44 mouse cellular contexts compared by ENCODE assay signal in genomic region chr7:131503739-131504138, GRCm38 (mm10). TPM values are rescaled to one million over a fixed set of nuclear protein-coding genes. Genes with fewer than 3 reads are reported as not detected.
"Had no signal": no experiment of that assay in that cellular context is flagged by ENCODE, and none has a peak within 500 bp of the region (broad histone marks: within the 10 kb centered on the region; RNA-seq: fewer than 3 reads in every experiment).

No protein-coding gene starts in this region.

- H3K4me3 ChIP-seq: heart, embryonic 10.5 days; heart, embryonic 12.5 days; heart, embryonic 13.5 days; heart, embryonic 15.5 days; hindbrain, embryonic 10.5 days; hindbrain, embryonic 12.5 days; hindbrain, embryonic 13.5 days; hindbrain, embryonic 15.5 days; intestine, embryonic 15.5 days; kidney, embryonic 15.5 days; layer of hippocampus, adult 2 months; left cerebral cortex, adult 2 months had no signal

- H3K27ac ChIP-seq: heart, embryonic 10.5 days; heart, embryonic 13.5 days; heart, embryonic 15.5 days; hindbrain, embryonic 10.5 days; hindbrain, embryonic 12.5 days; hindbrain, embryonic 13.5 days; hindbrain, embryonic 14.5 days; hindbrain, embryonic 15.5 days; hindbrain, postnatal 0 days; intestine, embryonic 15.5 days; kidney, embryonic 15.5 days; kidney, postnatal 0 days; layer of hippocampus, adult 2 months; left cerebral cortex, adult 2 months had no signal

- DNase-seq: heart, postnatal 10 days; heart, postnatal 14 days; heart, postnatal 36 days; heart, postnatal 4 days; kidney, adult 11 months; kidney, adult 18-20 months; kidney, adult 2 months; kidney, adult 8-10 months; kidney, adult 9 months; kidney, postnatal 10 days; kidney, postnatal 14 days; kidney, postnatal 25 days; kidney, postnatal 36 days; kidney, postnatal 4 days; layer of hippocampus, adult 9-11 months; layer of hippocampus, postnatal 36 days had no signal

- H3K9ac ChIP-seq: heart, embryonic 12.5 days; heart, embryonic 13.5 days; heart, embryonic 15.5 days; hindbrain, embryonic 12.5 days; hindbrain, embryonic 13.5 days; hindbrain, embryonic 14.5 days; hindbrain, embryonic 15.5 days; intestine, embryonic 15.5 days; kidney, embryonic 15.5 days had no signal

- H3K9me3 ChIP-seq: heart, embryonic 10.5 days; heart, embryonic 12.5 days; heart, embryonic 13.5 days; heart, embryonic 15.5 days; hindbrain, embryonic 10.5 days; hindbrain, embryonic 12.5 days; hindbrain, embryonic 13.5 days; hindbrain, embryonic 15.5 days; intestine, embryonic 15.5 days; kidney, embryonic 15.5 days had no signal

- H3K27me3 ChIP-seq: heart, embryonic 12.5 days; heart, embryonic 13.5 days; heart, embryonic 15.5 days; hindbrain, embryonic 12.5 days; hindbrain, embryonic 15.5 days; intestine, embryonic 15.5 days; kidney, embryonic 15.5 days had no signal

- H3K4me2 ChIP-seq: heart, embryonic 11.5 days; heart, embryonic 12.5 days; heart, embryonic 13.5 days; heart, embryonic 15.5 days; hindbrain, embryonic 12.5 days; hindbrain, embryonic 13.5 days; hindbrain, embryonic 14.5 days; hindbrain, embryonic 15.5 days; intestine, embryonic 15.5 days; kidney, embryonic 15.5 days had no signal

- H3K36me3 ChIP-seq: heart, embryonic 10.5 days; heart, embryonic 12.5 days; heart, embryonic 13.5 days; heart, embryonic 15.5 days; hindbrain, embryonic 10.5 days; hindbrain, embryonic 12.5 days; hindbrain, embryonic 13.5 days; hindbrain, embryonic 15.5 days; intestine, embryonic 15.5 days; kidney, embryonic 15.5 days had no signal

- H3K4me1 ChIP-seq: heart, embryonic 10.5 days; heart, embryonic 12.5 days; heart, embryonic 13.5 days; heart, embryonic 15.5 days; hindbrain, embryonic 10.5 days; hindbrain, embryonic 12.5 days; hindbrain, embryonic 13.5 days; hindbrain, embryonic 15.5 days; intestine, embryonic 15.5 days; kidney, embryonic 15.5 days had no signal

RNA-seq across cellular contexts. Expression of gene Hmx3, which starts 38.9 kb away (rescaled TPM):
- total RNA-seq: heart, postnatal 10 days; heart, postnatal 14 days; heart, postnatal 25 days; heart, postnatal 36 days; heart, postnatal 4 days; hematopoietic stem cell, adult 5-6 weeks; layer of hippocampus, adult 18-20 months; layer of hippocampus, adult 2 months; layer of hippocampus, adult 8-10 months; layer of hippocampus, postnatal 10 days; layer of hippocampus, postnatal 14 days; layer of hippocampus, postnatal 36 days; left cerebral cortex, adult 18-20 months; left cerebral cortex, adult 2 months had no signal
- polyA plus RNA-seq: heart, embryonic 11.5 days; heart, embryonic 12.5 days; heart, embryonic 13.5 days; heart, embryonic 15.5 days; heart, postnatal 0 days; inflammation-experienced regulatory T-cells, adult 6 months; kidney, embryonic 14.5 days; kidney, embryonic 15.5 days; kidney, embryonic 16.5 days had no signal

RNA-seq across cellular contexts. Expression of gene Hmx2, which starts 44.8 kb away (rescaled TPM):
- total RNA-seq: heart, postnatal 10 days; heart, postnatal 14 days; heart, postnatal 25 days; heart, postnatal 36 days; heart, postnatal 4 days; hematopoietic stem cell, adult 5-6 weeks; layer of hippocampus, adult 18-20 months; layer of hippocampus, adult 2 months; layer of hippocampus, adult 8-10 months; layer of hippocampus, postnatal 10 days; layer of hippocampus, postnatal 14 days; layer of hippocampus, postnatal 36 days; left cerebral cortex, adult 18-20 months; left cerebral cortex, adult 2 months had no signal
- polyA plus RNA-seq: heart, embryonic 10.5 days; heart, embryonic 11.5 days; heart, embryonic 12.5 days; heart, embryonic 13.5 days; heart, embryonic 15.5 days; heart, embryonic 16.5 days; heart, postnatal 0 days; inflammation-experienced regulatory T-cells, adult 6 months; kidney, embryonic 14.5 days had no signal
